Mouse (Mus musculus) mouse embryonic stem cell (cell line): ENCODE results near the gene Mrps11.

Experiments used
- in situ Hi-C, 2 experiments: fragments of 300-500 bp; cut with MboI; formaldehyde crosslinking; loops; 1 replicate in 1 of 2; 3 replicates in 1 of 2; pipeline ENCODE4 v1.14.3; 2019 to 2020; ENCODE audit warnings: low sequenced_read_pairs in 2 of 2, low pct_unique_long_range_greater_than_20kb in 1 of 2, mixed read lengths in 1 of 2; ENCODE audit not compliant: unreplicated experiment in 1 of 2

Gene Mrps11

GRCm38 (mm10) chr7:78787793-78788380 is 5.0 kb downstream of the Mrps11 start:
- in situ Hi-C loops = no loop called here

DNA sequence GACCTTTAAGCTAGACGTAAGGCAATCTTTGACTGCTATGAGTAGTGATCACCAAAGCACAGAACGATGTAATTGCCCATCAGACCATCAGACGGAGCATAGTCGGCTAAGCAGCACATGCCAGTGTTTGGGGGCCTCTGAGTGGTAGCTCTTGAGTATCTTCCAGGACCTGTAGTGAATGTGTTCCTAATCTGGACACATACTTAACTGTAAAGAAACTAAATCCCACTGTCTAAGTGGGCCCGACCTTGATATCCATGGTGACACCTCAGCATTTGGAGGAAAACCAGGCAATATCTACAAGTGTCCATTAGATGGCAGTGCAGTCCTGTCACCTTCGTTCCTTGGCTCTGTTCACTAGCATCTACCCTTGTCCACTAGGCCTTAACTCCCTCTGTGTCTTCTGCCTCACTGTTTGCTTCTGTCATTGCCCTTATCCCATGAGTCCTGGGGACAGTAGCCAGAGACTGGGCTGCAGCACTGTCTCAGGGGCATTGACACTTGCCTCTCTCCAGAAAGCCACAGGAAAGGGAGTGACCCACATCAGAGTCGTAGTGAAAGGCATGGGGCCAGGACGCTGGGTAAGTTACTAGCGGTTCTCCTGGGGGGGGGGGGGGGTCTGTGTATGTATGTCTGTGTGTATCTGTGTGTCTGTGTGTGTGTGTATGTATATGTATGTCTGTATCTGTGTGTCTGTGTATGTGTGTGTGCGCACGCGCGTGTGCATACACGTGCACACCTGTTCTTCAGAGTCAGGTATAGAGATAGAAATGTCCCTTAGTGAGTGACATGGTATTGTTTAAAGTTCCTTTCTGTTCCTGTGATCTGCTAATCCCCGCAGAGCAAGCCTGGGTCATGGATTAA is 8.7 kb downstream of the Mrps11 start:
- in situ Hi-C loops = loop anchor here (5.0 kb wide), 1 partner anchor 101 kb away; no protein-coding TSS in a partner anchor

- in situ Hi-C loops = loop anchor here (5.0 kb wide), 1 partner anchor 98 kb away; no protein-coding TSS in a partner anchor
Observed at GRCm38 (mm10) chr7:78793895-78794570, 11.1 kb downstream of the Mrps11 start.

- in situ Hi-C loops = loop anchor here (5.0 kb wide), 1 partner anchor 98 kb away; no protein-coding TSS in a partner anchor
Observed at GRCm38 (mm10) chr7:78794571-78795092, 11.7 kb downstream of the Mrps11 start.

GRCm38 (mm10) chr7:78796624-78797023 is 13.7 kb downstream of the Mrps11 start:
- in situ Hi-C loops = no loop called here

GRCm38 (mm10) chr7:78797843-78798455 is 15.0 kb downstream of the Mrps11 start:
- in situ Hi-C loops = no loop called here

DNA sequence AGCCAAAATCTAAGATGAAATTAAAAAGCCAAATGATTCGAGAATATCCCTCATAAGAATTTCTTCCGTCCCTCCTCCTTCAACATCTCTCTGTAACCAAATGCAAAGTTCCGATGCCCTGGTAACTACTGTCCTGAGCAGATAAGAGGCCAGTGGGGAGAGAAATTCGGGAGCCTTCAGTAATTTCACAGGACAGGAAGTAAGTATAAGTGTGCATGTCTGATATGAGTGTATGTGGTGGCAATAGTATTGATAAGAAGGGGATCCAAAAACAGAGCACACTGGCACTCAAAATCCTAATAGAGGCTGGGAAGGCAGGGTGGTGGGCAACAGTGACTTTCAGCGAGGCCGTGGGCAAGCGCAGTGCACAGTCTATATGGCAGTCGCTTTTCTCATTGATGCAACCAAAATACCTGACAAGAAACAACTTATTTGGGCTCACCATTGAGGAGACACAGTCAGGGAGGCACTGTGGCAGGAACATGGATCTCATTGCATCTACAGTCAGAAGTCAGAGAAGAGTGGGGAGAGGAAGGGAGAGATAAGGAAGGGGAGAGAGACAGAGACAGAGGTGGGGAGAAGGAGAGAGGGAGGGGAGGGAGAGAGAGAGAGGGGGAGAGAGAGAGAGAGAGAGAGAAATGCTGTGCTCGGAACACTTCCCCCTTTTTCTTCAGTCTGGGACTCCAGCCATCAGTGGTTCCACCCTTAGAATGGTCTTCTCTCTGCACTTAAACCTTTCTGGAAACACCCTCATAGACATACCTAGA is 17.0 kb downstream of the Mrps11 start:
- in situ Hi-C loops = no loop called here

DNA sequence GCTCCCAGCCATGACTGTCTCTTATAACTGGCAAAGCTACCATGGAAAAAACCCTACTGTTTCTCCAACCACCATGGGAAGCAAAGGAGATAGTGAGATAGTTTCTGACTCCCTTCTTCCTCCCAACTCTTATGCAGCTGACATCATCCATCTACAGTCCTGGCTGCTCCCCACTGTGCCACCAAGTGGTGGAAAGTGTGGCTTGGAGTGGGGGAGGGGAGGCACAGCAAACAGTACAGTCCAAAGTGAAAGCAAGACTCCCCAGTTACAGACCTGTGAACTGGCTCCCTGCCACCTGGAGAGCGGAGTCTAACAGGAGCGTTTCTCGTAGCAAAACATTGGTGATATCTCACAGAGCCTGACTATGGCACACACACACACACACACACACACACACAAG is 20.9 kb downstream of the Mrps11 start:
- in situ Hi-C loops = no loop called here

DNA sequence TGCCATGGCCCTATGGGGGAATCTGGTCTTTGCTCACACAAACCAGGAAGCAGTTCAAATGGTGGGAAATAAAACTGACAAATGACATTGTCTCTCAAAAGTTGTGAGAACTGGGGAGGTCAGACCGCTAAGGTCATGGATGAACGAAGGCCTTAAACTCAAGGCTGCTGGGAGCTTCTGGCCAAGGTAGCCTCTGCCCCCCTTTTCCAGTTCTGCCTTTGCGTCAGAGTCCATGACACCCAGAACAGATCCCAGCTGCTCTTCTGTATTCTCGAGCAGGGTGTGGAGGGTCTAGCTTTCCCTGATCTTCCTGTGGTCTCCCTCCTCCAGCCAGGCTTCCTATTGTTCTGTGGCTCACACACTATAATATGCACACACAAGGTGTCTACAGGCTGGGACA is 24.3 kb downstream of the Mrps11 start:
- in situ Hi-C loops = no loop called here

- in situ Hi-C loops = no loop called here
Observed at GRCm38 (mm10) chr7:78813791-78814190, 30.9 kb downstream of the Mrps11 start.

DNA sequence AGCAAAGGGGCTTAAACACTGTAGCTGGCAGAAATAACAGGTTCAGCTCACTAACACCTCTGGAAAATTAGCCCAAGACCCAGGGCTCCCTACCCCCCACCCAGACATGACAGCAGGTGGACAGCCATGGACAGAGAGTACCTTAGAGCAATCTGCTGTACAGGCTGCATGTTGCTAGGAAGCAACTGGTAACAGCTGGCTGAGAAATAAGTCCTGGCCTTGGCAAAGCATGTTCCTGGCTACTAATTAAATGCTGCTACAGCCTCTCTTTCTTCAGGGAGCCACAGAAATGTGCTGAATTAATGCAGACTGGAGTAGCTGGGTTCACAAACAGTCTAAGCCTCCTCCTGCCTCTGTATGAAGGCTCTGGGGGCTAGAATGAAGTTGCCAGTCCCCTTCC is 31.8 kb downstream of the Mrps11 start:
- in situ Hi-C loops = no loop called here

- in situ Hi-C loops = no loop called here
Observed at GRCm38 (mm10) chr7:78818336-78818735, 35.4 kb downstream of the Mrps11 start.

DNA sequence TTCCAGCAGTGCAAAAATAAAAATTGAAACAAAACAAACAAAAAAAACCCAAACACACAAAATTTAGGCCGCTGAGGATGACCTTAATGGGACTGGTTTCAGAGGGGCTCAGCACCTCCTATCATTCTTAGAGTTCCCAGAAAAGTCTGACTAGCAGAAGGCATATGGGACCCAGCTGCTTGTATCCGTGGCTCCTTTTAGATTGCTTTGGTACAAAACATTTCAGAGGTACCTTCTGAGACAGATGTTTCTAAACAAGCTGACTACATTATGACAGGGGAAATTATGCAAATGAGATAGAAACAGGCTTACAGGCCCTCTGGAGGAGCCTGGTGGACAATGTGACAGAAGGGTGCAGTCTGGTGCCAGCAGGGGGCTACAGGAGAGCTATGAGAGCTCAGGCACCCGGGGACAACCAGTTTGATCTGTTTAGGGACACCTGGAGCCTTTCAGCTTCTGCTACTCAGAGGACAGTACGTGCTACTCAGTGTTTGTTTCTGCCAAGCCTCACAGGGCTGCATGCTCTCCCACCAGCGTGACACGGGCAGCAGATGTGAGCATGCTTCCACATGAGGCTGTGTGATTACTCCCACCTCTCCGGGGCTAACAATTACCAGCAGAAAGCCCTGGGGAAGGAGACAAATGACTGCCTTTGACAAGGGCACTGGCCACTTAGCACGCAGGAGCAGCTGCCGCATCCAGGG is 43.9 kb downstream of the Mrps11 start:
- in situ Hi-C loops = no loop called here

GRCm38 (mm10) chr7:78827749-78828362 is 44.9 kb downstream of the Mrps11 start:
- in situ Hi-C loops = no loop called here

DNA sequence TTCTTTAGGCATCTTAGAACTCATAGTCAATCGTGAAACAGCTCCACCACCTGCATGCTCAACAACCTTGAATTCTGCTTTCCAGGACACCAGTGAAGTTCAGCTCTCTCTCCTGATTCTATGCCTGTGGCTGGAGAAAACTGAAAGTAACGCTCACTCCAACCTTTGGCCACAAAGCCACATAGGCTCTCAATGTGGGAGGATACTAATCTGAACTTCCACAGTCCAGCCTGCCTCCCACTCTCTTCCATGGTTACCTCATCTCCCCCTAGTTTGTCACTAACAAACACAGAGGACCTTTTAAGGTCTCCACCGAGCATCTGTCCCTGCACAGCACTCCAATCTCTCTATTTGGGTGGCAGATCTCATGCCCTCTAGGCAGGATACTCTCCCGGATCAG is 52.7 kb downstream of the Mrps11 start:
- in situ Hi-C loops = no loop called here

DNA sequence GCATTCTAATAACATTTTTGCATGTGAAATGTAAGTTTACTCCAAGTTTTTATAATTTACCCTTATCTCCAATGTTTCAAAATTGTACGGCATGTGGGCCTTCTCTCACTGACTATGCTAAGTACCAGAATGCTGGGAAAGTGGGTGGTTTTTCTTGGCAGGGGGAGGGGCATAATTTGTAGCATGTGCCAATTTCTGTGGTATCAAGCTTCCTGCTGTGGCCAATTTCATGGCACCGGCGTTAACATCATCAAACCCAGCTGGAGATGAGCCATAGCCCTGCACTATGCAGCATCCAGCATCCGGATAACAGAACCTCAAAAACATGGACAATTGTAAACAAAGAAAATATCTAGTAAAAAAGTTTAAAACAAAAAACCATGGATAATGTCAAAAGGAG is 54.3 kb downstream of the Mrps11 start:
- in situ Hi-C loops = no loop called here

- in situ Hi-C loops = no loop called here
Observed at GRCm38 (mm10) chr7:78841601-78842000, 58.7 kb downstream of the Mrps11 start.
